Mouse (Mus musculus) kidney, postnatal 14 days (tissue): Measurements from ENCODE around the gene Tpgs1.
A peak's percentile ranks its signal among the peaks of the same experiment; 100 is the strongest.

ENCODE experiments used
- DNase-seq: peaks from one replicate; pipeline ENCODE4 v3.0.0; 2022; ENCODE audit warnings: mixed read lengths

Gene Tpgs1

DNA sequence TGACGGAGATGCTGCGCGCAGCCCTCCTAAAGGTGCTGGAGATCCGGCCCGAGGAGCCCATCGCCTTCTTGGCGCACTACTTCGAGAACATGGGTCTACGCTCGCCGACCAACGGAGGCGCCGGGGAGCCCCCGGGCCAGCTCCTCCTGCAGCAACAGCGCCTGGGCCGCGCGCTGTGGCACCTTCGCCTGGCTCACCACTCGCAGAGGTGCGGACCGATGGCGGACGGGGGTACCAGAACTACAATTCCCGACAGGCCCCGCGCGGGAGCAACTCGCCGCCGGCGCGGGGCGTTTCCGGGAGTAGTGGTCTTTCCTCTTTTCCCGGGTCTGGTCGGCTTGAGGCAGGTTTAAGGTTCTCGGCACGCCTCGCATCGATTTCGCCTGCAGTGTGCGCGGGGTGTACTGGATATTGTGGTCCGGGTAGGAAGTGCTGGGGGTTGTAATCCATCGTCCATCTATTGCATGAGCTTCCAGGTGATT is 448 bp downstream of the Tpgs1 start:
- DNase-seq = peak; percentile 82

DNA sequence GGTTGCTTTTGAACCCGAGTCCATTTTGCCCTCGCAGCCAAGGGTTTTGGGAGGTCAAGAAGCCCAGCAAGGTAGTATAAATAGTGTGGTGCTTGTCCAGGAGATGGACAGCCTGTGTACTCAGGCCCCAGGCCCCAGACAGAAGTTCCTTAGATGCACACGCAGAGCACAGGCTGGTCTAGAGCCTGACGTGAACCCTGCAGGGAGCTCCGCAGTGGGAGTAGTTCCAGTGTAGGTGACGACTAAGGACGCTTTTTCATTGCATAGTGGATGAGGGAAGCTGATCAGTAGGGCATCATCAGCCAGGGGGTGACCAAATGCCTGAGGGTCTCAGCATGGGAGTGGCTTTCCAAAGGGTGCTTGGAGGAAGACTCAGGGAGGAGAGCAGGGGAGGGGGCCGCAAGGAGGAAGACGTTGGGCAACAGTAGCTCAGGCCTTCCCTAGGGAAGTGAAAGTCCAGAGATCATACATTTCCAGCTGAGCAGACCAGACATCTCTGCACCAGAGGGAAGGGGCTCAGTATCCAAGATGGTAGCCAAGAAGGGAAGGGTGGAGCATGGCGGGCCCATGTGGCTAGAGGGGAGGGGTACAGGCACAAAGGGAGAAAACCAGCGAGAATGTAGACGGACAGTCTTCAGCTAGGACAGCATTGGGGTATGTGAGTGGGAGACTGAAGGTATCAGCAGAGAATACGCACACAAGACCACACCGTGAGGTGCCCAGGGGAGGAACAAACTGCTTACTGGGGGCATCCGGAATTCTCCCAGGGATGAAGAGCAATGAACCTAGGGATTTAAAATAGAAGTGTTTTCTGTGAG is 1.1 kb downstream of the Tpgs1 start:
- DNase-seq = no peak

DNA sequence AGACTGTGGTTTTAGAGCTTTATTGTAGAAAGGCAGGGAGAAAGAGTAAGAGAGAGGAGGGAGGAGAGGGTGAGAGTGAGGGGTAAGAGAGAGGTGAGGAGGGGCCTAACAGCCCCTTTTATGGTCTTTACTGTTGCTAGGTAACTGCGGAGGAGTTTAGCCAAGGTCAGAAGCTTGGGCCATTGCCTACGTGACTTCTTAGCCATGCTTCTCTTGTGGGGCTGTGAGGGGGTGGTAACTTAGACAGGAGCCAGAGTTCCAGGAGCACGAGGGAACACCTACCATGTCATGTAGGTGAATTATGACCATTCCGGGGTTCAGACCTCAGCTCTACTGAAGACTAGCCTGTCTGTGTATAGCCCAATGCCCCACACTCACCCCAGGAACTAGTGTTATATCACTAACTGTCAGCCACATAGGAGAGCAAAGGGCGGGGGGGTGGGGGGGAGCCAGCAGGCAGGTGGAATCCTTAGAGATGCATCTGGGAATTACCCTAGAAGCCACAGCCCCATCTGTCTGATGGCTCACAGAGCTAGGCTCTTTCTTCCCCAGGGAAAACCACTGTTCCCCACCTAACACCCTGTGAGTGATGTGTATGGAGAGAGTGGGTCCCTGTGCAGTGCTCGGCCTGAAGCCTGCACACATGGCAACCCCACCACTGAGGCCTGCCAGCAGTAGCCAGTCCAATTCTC is 2.4 kb downstream of the Tpgs1 start:
- no peak for DNase-seq

DNA sequence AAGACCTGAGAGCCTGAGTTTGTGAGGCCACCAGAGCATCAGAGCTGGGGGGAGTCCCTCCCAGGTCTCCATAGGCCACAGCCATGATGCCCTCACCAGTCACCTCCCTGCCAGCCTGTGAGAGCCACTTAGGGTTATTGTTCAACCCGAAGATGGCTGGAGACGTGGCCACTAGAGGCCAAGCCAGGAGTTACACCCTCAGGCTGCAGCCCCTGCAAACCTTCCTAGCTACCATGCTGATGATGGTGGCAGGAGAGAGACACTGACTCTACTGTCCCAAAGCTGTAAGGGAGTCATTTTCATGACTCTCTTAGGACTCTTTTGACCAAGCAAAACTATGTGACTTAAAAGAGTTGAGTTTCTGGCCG is 2.9 kb downstream of the Tpgs1 start:
- DNase-seq = no peak

DNA sequence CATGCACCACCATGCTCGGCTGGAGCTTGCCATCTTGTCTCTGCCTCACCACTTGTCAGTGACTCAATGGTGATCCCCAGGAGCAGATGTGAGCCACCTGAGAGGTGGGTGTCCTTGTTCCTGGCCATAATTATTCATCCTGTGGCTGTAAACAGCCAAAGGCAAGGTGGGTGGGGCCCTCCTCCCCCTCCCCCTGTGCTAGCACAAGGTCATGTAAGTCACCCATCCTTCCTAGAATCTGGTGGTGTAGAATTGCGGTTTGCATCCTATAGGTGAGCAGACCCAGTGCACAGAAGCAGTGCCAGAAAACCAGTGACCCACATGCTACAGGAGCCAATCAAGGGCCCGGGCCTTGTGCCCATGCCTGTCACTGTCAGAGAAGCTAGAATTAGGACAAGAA is 3.9 kb downstream of the Tpgs1 start:
- DNase-seq = no peak

DNA sequence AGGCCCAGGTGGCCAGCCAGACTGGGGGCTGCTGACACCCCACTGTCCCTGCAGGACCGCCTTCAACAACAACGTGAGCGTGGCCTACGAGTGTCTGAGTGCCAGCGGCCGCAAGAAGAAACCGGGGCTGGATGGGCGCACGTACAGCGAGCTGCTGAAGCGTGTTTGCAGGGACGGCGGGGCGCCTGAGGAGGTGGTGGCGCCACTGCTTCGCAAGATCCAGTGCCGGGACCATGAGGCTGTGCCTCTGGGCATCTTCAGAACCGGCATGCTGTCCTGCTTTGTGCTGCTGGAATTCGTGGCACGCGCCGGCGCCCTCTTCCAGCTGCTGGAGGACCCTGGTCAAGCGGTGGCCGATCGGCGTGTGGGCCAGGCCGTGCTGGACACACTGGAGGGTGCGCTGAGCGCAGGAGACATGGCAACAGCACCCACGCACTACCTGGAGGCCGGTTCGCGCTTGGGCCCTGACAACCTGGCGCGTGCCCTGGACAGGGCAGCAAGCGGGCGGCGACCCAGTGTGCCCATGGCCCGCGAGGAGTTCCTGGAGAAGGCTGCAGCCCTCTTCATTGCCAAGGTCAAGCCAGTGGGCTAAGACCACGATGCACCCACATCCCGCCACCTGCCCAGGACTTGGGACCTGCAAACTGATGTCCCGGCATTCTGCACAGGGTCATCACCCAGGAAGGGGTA is 6.3 kb downstream of the Tpgs1 start:
- DNase-seq = no peak

DNA sequence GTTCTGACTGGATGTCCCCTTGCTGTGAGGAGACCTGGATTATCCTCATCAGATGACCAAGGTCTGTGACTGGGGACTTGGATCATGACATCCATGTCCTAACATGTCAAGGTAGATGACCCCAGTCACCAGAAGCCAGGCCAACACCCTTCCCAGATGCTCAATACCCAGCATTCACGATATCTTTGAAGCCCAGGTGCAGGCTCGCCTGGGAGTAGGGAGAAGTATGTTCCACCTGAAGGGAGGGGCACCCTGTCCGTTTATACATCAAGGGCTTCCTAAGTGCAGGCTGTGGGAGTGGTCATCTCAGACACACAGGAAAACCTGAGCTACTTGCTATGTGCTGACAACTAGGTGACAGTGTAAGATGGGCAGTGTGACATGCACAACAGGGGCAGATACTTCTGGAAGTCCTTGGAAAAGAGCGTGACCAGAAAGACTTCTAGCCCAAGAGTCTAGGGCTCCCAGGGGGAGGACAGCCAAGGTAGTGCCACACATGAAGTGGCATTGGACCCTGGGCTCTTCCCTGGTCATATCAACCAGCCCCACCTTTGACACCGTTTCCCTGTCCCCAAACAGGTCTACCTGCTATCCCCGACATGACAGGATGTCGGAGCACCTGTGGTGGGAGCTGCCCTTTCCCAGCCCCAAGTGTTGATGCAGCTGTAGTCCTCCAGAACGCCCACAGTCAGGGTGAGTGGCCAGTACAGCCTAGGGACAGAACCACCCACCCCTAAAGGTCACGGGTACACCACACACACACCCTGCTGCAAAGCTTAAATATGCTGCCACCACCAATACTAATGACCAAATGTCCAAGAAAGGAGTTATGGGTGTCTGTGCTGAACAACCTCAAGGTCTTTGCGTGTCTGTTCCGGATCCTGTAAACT is 11.7 kb downstream of the Tpgs1 start:
- DNase-seq = no peak

DNA sequence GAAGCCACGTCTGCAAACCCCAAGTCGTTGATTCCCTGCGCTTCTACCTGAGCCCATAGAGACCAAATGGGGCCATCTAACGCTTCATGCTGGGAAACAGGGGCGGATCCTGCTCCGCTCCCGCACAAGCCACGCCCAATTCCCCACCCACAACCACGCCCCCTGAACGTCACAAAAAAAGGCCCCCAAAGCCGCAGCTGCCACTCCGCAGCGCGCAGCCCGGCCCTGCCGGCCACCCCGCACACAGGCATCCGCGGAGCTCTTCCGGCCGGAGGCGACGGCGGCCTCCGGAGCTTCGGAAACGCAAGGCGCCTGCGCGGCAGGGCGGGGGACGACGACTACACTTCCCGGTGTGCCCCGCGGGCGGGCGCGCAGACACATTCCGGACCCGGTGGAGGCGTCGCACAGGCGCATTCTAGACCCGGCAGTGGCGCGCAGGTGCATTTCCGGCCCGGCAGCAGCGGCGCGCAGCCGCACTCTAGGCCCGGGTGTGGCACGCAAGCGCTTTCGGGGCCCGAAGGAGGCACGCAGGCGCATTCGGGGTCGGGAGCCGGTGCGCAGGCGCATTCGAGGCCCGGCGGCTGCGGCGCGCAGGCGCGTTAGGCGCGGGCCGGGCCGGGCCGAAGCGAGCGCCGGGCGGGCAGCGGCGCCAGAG is 12.5 kb downstream of the Tpgs1 start, which contains the start of gene Cdc34:
Gene Cdc34, plus strand, starts transcription at position 605 of the 655 bp plus-strand sequence.
- DNase-seq = peak; percentile 100

DNA sequence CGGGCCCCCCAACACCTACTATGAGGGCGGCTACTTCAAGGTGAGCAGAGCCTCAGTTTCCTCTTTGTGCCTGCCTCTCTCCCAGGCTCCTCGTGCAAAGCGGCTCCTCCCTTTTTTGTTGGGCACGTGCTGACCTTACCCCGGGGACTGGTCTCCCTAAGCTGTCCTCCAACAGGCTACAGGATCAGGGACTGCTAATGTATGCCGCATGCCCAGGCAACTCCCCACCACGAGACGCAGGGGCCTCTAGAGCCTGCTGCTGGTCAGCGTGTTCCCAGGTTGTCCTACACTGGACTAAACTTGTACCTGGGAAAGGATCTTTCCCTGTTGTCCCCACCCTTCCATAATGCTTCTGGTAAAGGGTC is 13.4 kb downstream of the Tpgs1 start:
- DNase-seq = peak; percentile 49

DNA sequence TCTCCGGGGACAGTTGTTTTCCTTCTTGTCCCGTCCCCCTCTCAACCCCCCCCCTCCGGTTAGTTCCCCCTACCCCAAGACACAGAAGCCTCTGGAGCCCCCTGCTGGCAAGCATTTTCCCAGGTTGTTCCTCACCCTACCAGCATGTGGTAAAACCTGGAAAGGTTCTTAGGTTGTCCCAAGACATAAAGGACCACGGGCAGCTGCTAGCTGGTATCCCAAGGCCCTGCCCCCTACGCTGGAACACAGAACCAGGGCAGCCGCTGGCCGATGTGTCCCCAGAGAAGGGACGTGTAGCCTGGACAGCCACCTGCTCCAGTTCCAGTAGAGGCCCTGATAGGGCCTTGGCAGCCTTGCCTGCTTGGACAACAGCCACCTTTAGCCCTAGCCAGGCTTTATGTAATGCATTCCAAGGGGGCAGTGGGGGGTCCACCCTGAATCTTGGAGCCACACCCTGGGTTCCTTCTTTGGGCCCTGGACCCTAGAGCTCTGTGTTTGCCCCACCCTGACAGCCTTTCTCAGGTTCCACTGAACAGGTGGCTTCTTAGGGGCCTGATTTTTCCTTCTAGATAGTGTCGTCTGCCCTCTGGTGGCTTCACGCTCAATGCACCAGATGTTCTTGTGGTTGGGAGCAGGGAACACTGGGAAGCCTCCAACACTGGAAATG is 13.9 kb downstream of the Tpgs1 start:
- DNase-seq = peak; percentile 71

DNA sequence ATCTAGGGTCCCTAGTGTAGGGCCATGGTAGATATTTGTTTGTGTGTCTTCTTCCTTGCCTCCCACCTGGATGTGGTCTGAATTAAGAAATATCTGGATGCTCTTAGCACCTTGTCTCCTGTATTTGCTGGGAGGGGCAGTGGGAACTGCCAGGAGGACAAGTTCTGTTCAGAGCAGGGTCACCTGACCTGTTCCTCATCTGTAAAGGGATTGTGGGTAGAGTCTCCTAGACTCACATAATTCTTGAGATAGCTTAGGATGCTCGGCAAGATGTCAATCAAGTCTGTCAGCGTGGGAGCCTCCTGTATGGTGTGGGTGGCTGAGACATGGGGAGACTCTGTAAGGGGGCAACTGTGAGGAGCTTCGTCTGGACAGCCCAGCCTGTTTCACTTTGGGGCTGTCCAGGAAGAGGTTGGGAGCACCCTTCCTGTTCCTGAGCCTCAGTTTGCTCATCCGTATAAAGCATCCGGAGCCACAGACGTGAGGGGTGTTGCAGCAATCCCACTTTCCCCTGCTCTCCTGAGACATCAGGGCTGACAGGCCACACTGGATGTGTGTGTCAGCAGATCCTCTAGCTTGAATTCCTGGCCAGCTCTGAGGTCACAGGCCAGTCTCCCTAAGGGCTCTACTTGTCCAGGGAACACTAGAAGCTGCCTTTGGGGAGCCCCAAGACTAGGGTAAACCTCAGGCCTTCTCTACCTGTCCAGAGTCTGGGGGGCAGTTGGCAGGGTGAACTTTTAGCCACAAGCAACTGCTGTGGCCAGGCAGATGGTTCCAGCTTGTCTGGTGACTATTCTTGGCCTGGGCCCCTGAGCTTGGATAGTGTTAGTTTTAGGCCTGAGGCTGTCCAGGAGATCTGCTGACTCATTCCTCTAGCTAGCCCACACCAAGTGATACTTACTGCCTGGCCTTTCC is 14.8 kb downstream of the Tpgs1 start:
- DNase-seq = no peak

DNA sequence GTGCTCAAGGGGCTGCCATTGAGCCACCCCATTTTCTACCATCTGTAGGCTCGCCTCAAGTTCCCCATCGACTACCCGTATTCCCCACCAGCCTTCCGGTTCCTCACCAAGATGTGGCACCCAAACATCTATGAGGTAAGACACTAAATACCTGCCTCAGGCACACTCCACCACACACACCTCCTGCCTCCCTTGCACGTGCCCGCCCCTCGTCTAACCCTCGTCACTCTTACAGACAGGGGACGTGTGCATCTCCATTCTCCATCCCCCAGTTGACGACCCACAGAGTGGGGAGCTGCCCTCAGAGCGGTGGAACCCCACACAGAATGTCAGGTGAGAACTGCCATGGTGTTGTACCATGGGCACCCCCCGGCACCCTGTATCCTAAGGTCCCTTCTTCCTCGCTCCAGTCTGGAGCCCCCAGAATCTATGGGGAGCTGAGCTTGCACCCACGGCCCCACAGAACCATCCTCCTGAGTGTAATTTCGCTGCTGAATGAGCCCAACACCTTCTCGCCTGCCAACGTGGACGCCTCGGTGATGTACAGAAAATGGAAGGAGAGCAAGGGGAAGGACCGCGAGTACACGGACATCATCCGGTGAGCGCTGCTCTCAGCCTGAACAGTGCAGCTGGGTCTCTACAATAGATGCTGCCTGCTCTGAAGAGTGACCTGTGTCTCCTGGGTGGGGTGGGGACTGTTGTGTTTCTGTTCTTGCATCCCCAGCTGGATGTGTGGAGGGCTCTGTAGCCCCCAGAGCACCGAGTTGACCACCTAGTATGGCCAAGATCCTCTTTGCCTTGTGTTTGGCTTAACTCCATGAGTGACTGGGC is 15.8 kb downstream of the Tpgs1 start:
- no peak for DNase-seq

DNA sequence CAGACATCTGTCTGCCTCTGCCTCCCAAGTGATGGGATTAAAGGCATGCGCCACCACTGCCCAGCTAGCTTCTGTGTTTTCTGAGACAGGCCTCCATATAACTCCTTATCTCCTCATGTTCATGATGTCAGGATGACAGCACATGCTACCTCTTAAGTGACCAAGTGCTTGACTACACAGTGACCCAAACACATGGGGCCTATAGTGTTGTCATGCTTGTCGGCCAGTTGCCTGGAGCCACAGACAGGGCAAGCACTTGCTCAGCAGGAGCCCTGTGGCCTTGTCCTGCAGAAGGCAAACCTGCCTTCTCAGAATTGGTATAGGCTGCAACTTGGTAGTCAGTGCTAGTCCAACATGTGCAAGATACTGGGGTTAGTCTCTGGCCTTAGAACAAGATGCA is 17.1 kb downstream of the Tpgs1 start:
- DNase-seq = no peak

DNA sequence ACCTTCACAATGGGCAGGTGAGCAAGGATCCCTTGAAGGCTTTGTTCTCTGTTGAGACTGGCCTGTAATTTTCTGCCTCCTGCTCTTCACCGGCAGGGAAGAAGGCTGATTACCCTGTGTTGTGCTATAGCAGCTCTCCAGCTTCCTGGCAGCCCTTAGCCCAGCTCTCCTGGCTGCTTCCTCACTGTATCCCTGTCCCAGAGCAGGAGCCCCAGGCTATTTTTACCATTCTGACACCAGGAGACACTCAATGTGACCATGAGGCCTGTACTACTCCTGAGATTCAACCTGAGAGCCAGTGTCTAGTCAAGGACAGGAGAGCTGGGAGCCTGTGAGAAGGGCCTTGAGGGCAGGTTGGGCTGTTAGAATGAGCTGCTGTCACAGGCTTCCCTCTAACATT is 17.5 kb downstream of the Tpgs1 start:
- DNase-seq = no peak

DNA sequence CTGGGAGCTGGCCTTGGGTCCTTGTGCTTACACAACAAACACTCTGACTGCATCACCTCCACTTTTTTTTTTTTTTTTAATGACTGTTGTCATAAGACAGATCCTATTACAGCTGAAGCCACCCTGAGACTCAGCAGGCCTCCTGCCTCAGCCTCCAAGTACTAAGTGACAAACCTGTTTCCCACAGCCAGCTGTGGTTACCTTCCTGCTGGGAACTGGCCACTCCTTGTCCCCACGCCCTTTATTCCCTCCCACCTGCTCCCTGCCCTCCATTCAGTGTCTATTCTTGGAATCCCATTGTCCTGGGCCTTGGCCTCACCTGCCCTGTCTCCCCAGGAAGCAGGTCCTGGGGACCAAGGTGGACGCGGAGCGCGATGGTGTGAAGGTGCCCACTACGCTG is 18.3 kb downstream of the Tpgs1 start:
- no peak for DNase-seq

DNA sequence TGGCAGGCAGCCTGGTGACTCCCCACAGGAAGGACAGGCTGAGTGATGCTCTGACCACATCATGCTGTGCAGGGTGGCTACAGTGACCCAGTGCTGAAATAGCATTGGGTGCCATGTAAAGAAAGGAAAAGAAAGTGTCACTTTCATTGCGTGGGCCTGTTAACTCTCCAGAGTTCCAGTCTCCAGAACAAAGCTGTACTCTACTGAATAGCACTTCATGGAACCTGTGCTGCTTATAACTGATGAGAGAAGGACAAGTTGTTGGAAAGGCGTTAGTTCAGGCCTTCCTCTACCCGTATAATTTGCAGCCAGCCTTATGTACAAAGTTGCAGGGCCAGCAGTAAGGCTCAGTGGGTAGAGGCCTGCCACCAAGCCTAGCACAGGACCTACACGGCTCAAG is 19.6 kb downstream of the Tpgs1 start, which contains the start of gene Gzmm:
Gene Gzmm, plus strand, starts transcription at position 301 of the 400 bp plus-strand sequence.
- DNase-seq = no peak

DNA sequence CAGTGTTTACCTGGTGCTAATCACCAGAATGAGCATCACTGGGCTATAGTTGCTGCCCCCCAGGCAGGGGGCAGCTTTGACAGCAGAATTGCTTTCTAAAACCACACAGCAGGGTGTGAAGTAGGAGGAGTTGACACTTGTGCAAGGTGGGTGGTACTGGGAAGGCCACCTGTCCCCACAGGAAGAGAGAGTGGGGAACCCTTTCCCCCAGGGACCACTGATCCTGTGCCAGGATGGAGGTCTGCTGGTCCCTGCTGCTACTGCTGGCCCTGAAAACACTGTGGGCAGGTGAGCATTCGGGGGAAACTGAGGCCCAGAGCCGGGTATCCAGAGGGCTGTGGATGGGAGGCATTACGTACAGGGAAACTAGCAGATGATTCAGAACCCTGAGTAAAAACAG is 20.0 kb downstream of the Tpgs1 start:
- no peak for DNase-seq

DNA sequence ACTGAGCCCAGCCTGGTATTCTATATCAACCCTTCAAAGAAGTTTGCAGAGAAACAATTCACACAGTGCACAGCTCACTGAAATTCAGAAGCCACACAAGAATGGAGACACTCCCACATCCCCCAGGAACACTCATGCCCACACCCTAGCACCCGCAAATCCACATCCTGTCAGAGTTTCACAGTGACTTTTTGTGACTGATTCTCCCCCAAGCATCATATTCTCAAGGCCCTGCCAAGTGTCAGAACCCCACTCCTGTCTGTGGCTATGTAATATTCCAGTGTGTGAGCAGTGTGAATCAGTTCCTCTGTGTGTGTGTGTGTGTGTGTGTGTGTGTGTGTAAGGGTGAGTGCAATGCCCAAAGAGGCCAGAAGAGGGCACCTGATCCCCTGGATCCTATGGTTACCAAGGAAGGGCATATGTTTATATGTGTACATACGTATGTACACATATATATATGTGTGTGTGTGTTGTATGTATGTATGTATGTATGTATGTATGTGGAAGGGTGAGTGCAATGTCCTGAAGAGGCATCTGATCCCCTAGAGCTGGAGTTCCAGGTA is 22.9 kb downstream of the Tpgs1 start:
- no peak for DNase-seq
